Mouse (Mus musculus): Measurements from ENCODE around the gene Arsg. TPM values are rescaled to one million over a fixed set of nuclear protein-coding genes. Genes with fewer than 3 reads are reported as not detected.

Arsg gene
- total RNA-seq, 1 experiment from 2014 or later, result 1.2 TPM

DNA sequence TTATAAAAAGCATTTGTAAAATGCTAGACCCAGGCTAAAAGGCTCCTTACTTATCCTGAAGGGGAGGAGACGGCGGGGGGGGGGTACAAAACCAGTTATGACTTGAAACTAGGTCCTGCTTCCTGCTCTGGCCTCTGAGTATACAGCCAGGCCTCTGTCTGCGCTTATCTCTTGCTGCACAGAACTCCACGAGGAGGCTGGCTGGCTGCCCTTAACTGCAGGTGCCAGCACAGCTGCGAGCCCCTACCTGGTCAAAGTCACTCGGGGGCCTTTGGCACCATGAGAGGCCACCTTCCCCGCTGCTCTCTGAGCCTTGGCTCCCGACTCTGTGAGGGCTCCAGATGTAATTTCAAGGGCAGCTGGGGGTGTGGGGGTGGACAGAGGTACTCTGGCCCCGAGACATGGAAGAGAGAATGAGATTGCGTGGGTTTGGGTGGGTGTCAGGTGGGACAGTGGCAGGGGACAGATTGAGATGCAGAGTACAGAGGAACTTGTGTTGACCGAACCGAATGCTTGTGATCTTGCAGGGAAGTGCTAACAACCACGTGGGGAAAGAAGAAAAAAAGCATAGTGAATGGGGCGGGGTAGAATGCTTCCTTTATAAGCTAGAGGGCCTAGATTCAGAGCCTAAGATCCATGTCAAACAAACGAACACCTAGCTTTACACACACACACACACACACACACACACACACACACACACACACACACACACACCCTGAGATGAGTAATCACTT lies 114.6 kb downstream of the Arsg start:
- ATAC-seq (replicated peaks in 1 of 2; ENCODE audit: insufficient read depth in 1 of 2, low FRiP score in 2 of 2, low TSS enrichment in 1 of 2, low read depth in 1 of 2, poor library complexity in 2 of 2, severe bottlenecking in 2 of 2), result peak; percentile 71 to 78

DNA sequence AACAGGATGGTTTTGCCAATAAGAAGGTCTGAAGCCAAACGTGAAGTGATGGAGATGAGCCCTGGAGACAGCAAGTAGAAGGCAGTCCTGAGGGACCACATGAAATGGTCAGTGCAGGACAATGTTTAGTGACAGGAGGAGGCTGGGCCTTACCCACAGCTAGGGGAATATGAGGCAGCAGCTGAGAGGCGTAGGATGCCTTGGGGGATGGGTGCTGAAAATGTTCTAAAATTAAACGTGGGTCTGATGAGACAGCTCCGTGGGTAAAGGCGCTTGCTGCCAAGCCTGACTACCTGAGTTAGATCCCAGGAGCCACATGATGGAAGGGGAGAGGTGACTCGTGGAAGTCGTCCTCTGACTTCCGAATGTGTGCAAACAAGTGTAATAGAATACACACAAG lies 116.8 kb downstream of the Arsg start:
- no peak for ATAC-seq (replicated peaks in 1 of 2; ENCODE audit: insufficient read depth in 1 of 2, low FRiP score in 2 of 2, low TSS enrichment in 1 of 2, low read depth in 1 of 2, poor library complexity in 2 of 2, severe bottlenecking in 2 of 2)

DNA sequence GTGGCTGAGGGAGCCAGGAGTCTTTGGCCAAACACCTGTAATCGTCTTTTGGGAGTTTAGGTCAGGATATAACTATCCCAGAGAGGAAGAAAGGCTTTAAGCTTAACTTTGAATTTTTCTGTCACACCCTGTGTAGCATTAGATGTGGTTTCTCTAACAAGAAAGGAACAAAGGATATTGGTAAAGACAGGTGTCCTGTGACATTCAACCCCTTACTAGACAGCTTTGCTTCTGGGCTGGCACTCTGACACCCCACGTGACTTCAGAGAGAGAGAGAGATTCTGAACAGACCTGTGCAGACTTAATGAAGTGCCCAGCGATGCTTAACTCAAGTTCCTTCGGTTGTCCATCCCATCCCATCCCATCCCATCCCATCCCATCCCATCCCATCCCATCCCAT lies 118.3 kb downstream of the Arsg start:
- no peak for ATAC-seq (replicated peaks in 1 of 2; ENCODE audit: insufficient read depth in 1 of 2, low FRiP score in 2 of 2, low TSS enrichment in 1 of 2, low read depth in 1 of 2, poor library complexity in 2 of 2, severe bottlenecking in 2 of 2)

DNA sequence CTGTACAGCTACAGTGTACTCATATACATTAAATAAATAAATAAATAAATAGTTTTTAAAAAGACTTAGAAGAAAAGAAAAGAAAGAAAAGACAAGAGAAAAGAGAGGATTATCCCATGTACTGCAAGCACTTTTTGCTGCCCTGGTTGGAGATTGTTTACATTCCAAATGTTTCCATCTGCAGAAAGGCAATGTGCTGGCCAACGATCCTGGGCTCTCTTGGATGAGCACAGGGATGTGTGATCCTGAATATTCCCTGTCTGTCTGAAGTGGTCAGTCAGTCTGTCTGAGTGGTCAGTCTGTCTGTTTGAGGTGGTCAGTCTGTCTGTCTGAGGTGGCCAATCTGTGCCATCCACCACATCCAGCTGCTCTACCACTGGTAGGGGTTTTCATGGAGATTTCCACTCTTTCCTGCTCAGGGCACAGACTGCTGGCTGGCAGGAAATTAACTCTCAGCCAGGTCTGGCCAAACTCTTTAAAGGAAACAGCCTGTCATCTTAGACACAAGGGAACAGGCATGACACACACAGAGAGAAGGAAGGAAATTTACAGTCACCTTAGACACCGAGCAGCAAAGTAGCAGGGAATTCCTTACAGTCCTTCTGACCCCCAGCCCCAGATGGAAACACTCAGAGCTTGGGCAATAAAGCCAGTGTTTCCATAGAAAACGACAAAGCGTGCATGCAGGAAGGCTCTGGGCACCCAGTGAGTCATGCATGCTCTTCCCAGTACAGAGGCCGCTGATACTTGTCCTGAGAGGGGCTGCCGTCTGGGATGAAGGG lies 120.2 kb downstream of the Arsg start:
- no peak for ATAC-seq (replicated peaks in 1 of 2; ENCODE audit: insufficient read depth in 1 of 2, low FRiP score in 2 of 2, low TSS enrichment in 1 of 2, low read depth in 1 of 2, poor library complexity in 2 of 2, severe bottlenecking in 2 of 2)

DNA sequence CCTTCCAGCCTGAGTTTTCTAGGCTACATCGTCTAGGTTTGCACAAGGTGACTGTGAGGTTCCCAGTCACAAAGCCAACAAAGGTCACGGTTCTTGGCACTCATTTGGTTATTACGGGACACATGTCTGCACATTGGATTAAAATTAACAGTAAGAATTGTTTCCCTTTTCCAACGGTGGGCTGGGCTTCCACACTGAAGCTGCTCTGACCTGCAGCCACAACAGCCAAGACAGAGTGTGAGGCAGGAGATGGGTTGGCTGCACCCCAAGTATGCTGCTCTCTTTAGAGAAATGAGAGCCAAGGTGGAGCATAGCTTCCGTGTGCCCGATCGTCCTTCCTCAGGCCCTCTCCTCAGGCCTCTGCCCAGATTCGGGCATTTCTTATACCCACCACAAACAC lies 121.6 kb downstream of the Arsg start:
- no peak; a peak in 1 of 4 replicates for ATAC-seq (replicated peaks in 1 of 2; ENCODE audit: insufficient read depth in 1 of 2, low FRiP score in 2 of 2, low TSS enrichment in 1 of 2, low read depth in 1 of 2, poor library complexity in 2 of 2, severe bottlenecking in 2 of 2)

DNA sequence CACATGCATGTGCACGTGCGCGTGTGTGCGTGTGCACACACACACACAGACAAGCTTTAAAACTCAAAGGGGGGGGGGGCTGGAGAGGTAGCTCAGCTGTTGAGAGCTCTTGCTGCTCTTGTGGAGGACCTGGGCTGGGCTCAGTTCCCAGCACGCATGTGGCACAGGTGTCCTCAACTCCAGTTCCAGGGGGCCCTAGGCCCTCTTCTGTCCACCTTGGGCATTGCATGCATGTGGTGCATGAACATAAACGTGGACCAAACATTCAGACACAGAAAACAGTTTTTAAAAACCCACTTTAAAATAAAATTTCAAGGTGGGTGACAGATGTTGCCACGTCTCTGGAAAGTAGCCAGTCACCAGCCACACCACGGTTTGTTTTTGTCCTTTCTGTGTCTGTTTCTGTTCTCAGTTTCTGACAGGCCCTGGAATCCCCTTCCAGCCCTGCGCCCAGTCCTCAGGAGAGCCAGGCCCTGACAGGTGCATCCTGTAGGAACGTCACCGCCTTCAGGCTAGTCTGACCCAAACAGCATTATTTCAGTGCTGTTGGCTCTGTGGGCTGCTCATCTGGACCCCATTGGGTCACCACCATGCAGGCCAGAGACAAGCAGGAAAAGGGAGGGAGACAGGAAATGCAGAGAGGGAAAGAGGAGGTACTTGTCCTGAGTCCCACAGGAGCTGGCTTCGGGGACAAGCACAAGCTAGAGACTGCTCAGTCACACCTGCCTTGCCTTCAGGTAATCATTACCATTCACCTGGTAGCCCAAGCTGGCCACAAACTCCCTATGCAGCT lies 125.8 kb downstream of the Arsg start:
- no peak for ATAC-seq (replicated peaks in 1 of 2; ENCODE audit: insufficient read depth in 1 of 2, low FRiP score in 2 of 2, low TSS enrichment in 1 of 2, low read depth in 1 of 2, poor library complexity in 2 of 2, severe bottlenecking in 2 of 2)

DNA sequence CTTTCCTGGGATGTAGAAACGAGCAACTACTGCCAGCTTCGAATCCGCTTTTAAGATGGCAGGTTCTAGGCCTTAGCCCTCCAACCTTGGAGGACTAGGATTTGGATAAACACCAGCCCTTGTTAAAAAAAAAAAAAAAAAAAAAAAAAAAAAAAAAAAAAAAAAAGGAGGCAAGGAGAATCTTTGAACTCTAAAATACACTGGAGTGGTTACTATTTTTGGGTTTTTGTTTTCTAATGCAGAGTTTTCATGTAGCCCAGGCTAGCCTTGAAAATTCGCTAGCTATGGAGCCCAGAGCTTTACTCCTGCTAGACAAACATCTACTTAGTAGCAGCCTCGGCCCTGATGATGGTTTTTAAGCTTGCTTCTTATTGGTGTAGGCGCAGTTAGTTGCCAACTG lies 134.4 kb downstream of the Arsg start:
- no peak for ATAC-seq (replicated peaks in 1 of 2; ENCODE audit: insufficient read depth in 1 of 2, low FRiP score in 2 of 2, low TSS enrichment in 1 of 2, low read depth in 1 of 2, poor library complexity in 2 of 2, severe bottlenecking in 2 of 2)

DNA sequence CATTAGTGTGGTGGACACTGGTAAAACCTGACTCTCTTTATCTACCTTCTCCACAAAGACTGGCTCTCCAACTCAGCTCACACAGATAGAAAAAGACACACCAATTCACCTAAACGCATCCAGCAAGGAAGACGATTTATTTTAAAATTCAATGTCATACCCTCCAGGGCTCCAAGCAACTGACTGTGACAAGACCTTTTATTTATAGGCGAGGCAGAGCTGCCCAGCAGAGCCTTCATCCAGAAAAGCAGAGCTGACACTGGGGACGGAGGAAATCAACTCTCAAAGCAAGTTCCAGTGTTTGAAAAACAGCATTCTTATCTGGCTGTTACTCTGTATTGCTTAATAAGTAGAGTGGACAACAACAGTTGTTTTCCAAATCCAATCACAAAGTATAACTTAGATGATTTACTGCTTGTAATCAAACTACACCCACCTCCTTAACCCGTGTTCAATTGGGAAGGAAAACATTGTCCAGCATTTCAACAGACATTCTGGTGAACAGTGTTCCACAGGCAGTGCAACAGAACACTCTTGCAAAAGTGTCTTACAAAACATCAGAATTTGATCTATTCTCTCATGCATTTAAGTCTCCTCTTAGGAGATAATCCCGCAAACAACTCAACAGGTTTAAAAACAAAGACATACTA lies 135.9 kb downstream of the Arsg start:
- ATAC-seq (replicated peaks in 1 of 2; ENCODE audit: insufficient read depth in 1 of 2, low FRiP score in 2 of 2, low TSS enrichment in 1 of 2, low read depth in 1 of 2, poor library complexity in 2 of 2, severe bottlenecking in 2 of 2), result no peak

DNA sequence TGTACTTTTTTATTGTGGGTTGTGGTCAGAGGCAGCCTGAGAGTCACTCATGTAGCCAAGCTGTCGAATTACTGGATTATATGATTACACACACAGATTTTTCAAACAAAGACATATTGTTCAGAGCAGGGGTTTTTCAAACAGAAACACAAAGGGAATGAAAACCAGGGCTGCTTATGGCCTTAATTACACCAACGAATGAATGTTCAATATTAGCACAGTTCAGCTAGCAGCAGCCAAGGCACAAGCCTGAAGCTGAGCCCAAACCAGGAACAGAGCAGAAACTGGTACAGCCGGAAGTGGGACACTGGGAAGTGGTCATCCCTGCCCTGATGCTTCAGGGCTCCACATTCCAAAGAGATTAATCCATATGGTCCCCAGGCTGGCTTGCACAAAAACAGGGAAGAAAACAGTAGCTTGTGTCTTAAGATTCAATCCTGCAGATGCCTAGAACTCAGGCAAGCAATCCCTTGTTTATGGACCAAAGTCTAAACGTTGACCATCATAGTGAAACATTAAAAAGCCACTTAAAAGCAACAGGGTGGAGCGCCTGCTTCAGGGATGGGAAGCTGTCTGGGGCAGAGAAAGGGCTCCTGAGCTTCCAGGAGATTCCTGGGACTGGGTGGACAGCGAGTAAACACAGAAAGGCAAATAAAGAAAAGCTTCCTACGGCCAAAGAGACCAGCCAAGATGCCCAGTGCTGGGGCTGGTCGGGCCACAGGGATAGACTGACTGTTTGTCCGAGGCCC lies 137.0 kb downstream of the Arsg start:
- no peak for ATAC-seq (replicated peaks in 1 of 2; ENCODE audit: insufficient read depth in 1 of 2, low FRiP score in 2 of 2, low TSS enrichment in 1 of 2, low read depth in 1 of 2, poor library complexity in 2 of 2, severe bottlenecking in 2 of 2)

DNA sequence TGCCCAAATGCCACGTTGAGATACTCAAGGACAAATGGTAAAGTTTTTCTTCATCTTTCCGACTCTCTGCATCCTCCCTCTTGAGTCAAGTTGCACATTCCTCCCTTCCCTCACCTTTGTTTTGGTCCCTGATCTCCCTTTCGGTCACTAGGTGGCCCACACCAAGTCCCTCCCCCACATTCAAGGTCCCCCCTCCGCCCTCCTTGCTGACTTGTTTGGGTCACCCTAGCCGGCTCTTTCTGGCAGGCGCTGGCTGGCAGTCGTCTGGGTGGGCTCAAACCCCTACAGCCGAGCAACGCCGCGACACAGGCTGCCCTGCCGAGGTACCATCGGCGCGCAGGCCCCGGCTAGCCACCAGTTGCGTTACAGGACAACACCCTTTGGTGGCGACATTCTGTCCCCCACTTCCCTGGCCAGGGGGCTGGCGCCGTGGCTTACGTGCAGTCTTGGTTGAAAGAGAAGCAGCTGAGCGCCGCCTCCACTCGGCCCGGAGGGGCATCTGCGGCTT lies 137.7 kb downstream of the Arsg start:
- peak in 1 of 2 experiments; percentile 18; a peak in 2 of 4 replicates for ATAC-seq (replicated peaks in 1 of 2; ENCODE audit: insufficient read depth in 1 of 2, low FRiP score in 2 of 2, low TSS enrichment in 1 of 2, low read depth in 1 of 2, poor library complexity in 2 of 2, severe bottlenecking in 2 of 2)

DNA sequence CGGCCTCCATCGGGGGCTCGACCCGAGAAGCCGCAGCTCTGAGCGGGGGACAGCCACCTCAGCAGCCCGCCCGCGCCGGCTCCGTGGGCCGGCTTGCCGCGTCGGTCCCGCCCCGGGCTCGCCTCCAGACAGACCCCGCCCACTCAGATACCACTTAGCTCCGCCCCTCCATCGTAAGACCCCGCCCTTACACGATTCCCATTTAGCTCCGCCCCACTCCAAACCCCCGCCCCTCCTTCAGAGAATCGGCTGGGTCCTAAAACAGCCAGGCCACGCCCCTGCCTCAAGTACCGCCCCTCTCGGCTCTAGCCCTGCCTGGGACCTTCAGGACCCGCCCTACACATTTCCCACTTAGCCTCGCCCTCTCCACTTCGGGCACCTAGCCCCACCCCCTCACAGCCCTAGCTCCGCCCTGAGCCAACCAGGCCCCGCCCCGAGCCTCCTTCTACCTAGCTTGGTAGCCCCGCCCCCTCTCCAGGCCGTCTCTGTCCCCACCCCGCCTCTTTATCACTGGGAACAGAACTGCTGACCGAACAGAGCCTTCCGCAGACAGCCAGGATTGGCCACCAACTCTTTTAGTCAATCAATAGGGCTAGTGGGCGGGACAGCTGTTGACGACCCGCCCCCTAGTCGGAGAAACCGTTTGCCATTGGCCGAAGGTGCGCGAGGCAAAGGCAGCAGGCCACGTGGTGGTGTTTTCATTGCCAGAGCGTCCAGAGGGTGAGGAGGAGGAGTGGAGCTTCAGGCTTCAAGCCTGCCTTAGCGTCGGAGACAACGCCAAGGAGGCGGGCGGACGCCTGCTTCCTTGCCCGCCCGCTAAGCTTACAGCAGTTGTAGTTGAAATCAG lies 138.4 kb downstream of the Arsg start, which contains the start of gene Wipi1:
TSS of gene Wipi1 (minus strand) at position 665 of the 847 bp plus-strand sequence.
- peak; percentile 84 to 89 for ATAC-seq (replicated peaks in 1 of 2; ENCODE audit: insufficient read depth in 1 of 2, low FRiP score in 2 of 2, low TSS enrichment in 1 of 2, low read depth in 1 of 2, poor library complexity in 2 of 2, severe bottlenecking in 2 of 2)

DNA sequence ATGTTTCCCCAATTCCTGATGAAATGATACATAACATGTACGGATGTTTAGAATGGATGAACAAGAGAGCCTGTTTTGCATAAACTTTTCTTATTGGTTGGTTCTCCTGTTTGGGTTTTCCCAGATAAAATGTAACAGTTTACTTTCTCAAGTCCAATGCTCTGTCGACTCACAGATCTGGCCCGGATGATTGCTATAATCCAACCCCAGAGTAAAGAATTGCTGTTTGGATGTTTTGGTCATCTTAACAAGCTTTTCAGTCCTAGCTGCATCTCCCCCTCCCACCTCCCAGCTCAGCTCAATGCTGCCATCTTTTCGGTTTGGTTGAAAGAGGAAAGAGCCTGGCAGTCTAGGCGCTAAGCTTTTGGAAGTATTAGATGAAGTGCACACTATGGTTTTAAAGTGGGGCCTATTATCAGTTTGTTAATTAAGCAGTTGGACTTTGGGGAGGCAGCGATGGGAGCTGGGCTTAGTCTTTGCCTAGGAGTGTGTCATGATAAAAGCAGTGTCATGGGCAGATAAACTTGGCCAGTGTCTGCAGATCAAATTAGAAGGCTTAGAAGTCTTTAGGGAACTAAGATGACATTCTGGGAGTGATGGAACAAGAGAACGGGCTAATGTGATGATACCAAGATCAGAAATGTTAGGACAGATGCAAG lies 139.8 kb downstream of the Arsg start:
- ATAC-seq (replicated peaks in 1 of 2; ENCODE audit: insufficient read depth in 1 of 2, low FRiP score in 2 of 2, low TSS enrichment in 1 of 2, low read depth in 1 of 2, poor library complexity in 2 of 2, severe bottlenecking in 2 of 2), result no peak

DNA sequence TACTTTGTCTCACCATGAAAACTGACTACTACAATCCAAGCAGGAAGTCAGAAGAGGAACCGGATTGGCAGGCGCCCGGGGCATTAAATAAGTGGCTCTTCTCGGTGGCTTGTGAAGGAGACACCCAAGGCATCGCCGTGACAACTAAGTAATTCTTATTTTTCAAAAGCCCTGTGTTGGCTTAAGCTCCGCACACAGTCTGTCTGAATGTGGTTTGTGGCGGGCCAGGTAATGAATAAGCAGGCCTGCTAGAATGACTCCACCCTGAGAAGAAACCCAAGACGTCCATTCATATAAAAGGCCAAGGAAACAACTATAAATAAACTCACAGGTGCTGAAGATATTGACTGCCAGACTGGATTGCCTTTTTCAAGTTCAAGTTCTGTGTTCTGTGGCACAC lies 142.1 kb downstream of the Arsg start:
- ATAC-seq (replicated peaks in 1 of 2; ENCODE audit: insufficient read depth in 1 of 2, low FRiP score in 2 of 2, low TSS enrichment in 1 of 2, low read depth in 1 of 2, poor library complexity in 2 of 2, severe bottlenecking in 2 of 2), result no peak

DNA sequence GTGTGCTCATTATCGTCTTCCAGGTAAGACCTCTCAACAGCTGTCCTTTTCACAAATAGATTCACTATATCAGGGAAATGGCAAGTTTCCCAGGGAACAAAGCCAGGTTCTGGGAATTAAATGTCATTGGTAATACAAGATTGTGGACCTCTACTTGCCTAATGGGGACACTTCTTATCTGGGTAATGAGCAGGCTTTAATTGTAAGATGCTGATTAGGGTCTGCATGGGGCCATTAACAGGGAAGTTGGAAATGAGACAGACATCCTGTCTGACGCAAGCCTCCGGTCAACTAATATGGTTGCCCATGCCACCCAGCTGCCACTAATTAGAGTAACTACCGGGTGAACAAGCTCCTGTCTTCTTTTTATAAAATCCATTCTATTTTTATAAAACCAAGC lies 143.2 kb downstream of the Arsg start:
- ATAC-seq (replicated peaks in 1 of 2; ENCODE audit: insufficient read depth in 1 of 2, low FRiP score in 2 of 2, low TSS enrichment in 1 of 2, low read depth in 1 of 2, poor library complexity in 2 of 2, severe bottlenecking in 2 of 2), result no peak

DNA sequence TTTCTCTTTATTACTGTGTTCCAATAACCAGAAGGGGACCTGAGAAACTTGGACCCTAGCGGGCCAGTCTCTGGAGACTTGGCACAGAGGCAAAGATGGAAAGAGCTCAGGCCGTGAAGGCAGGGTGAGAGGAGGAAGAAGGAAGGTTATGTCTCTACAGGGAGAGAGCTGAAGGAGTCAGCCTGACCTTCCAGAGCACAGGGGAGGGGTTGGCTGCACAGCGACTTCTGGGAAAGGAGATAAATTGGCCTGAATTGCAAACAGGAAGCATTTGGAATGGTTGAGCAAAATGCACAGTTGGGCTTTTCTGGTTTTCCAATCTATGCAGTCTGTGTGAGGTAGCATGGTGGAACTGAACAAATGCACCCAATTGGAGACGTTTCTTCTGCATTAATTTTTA lies 143.6 kb downstream of the Arsg start:
- no peak for ATAC-seq (replicated peaks in 1 of 2; ENCODE audit: insufficient read depth in 1 of 2, low FRiP score in 2 of 2, low TSS enrichment in 1 of 2, low read depth in 1 of 2, poor library complexity in 2 of 2, severe bottlenecking in 2 of 2)

All from hematopoietic stem cell, adult 5-6 weeks (primary cell).